Mouse (Mus musculus): Measurements from ENCODE around the gene Cyp2j9. TPM values are rescaled to one million over a fixed set of nuclear protein-coding genes. Genes with fewer than 3 reads are reported as not detected.

Gene Cyp2j9
- polyA plus RNA-seq, 1 experiment = not detected

DNA sequence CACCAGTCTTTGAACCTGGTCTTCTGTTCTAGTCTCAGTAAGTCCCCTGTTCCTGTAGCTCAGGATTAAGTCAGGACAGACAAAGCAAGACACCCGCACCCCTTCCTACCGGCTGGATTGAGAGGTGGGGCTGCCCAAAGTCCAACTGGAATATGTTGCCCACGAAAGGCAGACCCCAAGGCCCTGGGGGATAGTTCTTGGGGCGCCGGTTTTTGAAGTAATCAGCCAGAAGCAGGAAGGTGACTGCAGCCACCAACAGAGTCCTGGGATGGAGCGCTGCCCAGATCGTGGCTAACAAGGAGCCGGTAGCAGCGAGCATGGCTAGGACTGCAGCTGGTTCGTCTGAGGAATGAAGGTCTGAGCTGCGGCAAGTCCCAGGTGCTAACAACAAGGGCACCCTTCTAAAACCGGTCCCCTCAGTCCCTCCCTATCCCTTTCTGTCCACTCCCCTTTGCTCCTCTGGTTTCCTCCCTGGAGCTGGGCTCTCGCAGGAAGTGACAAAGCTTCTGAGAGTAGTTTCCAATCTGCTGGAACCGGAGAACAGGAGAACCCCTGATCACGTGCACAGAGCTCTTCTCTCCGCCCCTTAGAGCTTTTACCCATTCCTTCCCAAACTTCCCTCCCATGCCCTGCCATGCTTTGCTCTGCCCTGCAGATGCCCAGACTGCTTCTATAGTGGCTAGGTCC is 38.1 kb downstream of the Cyp2j9 start, which contains the start of gene Cyp2j6:
Gene Cyp2j6 (minus strand): TSS at position 529 of the 687 bp plus-strand sequence.
- H3ac ChIP-seq (ENCODE audit: control insufficient read depth, insufficient read length, low read depth) = no peak within 1 kb of the TSS
- H3K79me3 ChIP-seq (ENCODE audit: low read depth) = no peaks in the 10 kb centered on the region
- H3K4me3 ChIP-seq (ENCODE audit: insufficient read depth, poor library complexity, severe bottlenecking) = peak within 1 kb of the TSS; percentile 34
- H3K79me2 ChIP-seq (ENCODE audit: control insufficient read depth, insufficient read depth) = no peaks in the 10 kb centered on the region
- H3K36me3 ChIP-seq (ENCODE audit: control insufficient read depth, insufficient read depth) = no peaks in the 10 kb centered on the region
- peak; percentile 93 for TF ChIP-seq USF1 (IDR thresholded peaks at IDR 0.05; ENCODE audit: low read depth)
- TF ChIP-seq MYOD1 (IDR thresholded peaks at IDR 0.05; ENCODE audit: control insufficient read depth, insufficient read length, low read depth) = no peak
- H3K27me3 ChIP-seq (ENCODE audit: control insufficient read depth, insufficient read depth, insufficient read length) = no peaks in the 10 kb centered on the region

DNA sequence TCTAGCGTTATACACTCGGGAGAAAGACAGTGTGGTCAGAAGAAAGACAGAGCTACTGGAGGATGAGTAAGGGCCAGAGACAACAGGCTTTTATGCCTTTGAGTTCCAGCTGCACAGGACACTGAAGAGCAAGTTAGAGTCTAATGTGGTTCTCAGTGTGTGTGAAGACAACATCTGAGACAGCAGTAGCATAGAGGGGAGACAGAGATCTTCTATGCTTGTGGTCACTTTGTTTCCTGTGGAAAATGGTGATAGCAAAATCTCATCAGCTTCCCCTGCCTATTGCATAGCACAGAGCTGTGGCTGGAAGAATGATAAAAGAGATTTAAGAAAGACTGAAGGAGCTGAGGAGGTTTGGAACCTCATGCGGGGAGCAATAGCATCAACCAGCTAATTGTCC is 39.8 kb downstream of the Cyp2j9 start:
- Histone ChIP-seq H3K79me3 (ENCODE audit: low read depth) (no peaks in the 10 kb centered on the region), H3K79me2 (ENCODE audit: control insufficient read depth, insufficient read depth) (no peaks in the 10 kb centered on the region), H3K4me3 (ENCODE audit: insufficient read depth, poor library complexity, severe bottlenecking) (no peak overlapping the region), H3K36me3 (ENCODE audit: control insufficient read depth, insufficient read depth) (no peaks in the 10 kb centered on the region), H3ac (ENCODE audit: control insufficient read depth, insufficient read length, low read depth) (no peak overlapping the region), H3K27me3 (ENCODE audit: control insufficient read depth, insufficient read depth, insufficient read length) (no peaks in the 10 kb centered on the region)
- TF ChIP-seq MYOD1 (IDR thresholded peaks at IDR 0.05; ENCODE audit: control insufficient read depth, insufficient read length, low read depth) (no peak), CEBPB (IDR thresholded peaks at IDR 0.05; ENCODE audit: low read depth) (no peak), FOSL1 (IDR thresholded peaks at IDR 0.05; ENCODE audit: insufficient read depth, low read length, poor library complexity, severe bottlenecking) (no peak), MYOG (IDR thresholded peaks at IDR 0.05; ENCODE audit: control insufficient read depth, extremely low read depth, insufficient read length) (no peak), MAX (IDR thresholded peaks at IDR 0.05) (no peak), CTCF (IDR thresholded peaks at IDR 0.05; ENCODE audit: control insufficient read depth, insufficient read depth, insufficient read length) (no peak), USF1 (IDR thresholded peaks at IDR 0.05; ENCODE audit: low read depth) (no peak)

DNA sequence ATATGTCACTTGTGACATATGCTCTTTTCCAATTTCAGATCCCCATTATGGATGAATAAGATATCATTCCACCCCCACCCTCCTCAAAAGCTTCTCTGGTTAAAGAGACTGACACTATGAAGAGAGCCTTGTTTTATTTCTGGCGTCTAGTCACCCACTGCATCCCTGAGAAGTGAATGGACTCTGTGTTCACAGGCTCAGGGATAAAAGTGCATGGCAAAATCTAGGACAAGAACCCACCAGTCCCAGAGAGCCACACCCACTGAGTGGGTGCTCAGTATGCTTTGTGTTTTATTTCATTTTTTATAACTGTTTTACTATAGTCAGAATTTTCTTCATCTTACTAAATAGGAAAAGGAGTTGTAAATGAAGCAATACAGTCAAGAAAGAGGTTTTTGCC is 45.4 kb downstream of the Cyp2j9 start:
- Histone ChIP-seq H3K36me3 (ENCODE audit: control insufficient read depth, insufficient read depth) (no peaks in the 10 kb centered on the region), H3K27me3 (ENCODE audit: control insufficient read depth, insufficient read depth, insufficient read length) (no peaks in the 10 kb centered on the region), H3K79me3 (ENCODE audit: low read depth) (no peaks in the 10 kb centered on the region), H3ac (ENCODE audit: control insufficient read depth, insufficient read length, low read depth) (no peak overlapping the region), H3K79me2 (ENCODE audit: control insufficient read depth, insufficient read depth) (no peaks in the 10 kb centered on the region), H3K4me3 (ENCODE audit: insufficient read depth, poor library complexity, severe bottlenecking) (no peak overlapping the region)
- no peak for TF ChIP-seq MYOD1 (IDR thresholded peaks at IDR 0.05; ENCODE audit: control insufficient read depth, insufficient read length, low read depth)
- no peak for TF ChIP-seq USF1 (IDR thresholded peaks at IDR 0.05; ENCODE audit: low read depth)
- no peak for TF ChIP-seq CEBPB (IDR thresholded peaks at IDR 0.05; ENCODE audit: low read depth)
- no peak for TF ChIP-seq CTCF (IDR thresholded peaks at IDR 0.05; ENCODE audit: control insufficient read depth, insufficient read depth, insufficient read length)
- no peak for TF ChIP-seq MYOG (IDR thresholded peaks at IDR 0.05; ENCODE audit: control insufficient read depth, extremely low read depth, insufficient read length)
- TF ChIP-seq FOSL1 (IDR thresholded peaks at IDR 0.05; ENCODE audit: insufficient read depth, low read length, poor library complexity, severe bottlenecking) = no peak
- no peak for TF ChIP-seq MAX (IDR thresholded peaks at IDR 0.05)

DNA sequence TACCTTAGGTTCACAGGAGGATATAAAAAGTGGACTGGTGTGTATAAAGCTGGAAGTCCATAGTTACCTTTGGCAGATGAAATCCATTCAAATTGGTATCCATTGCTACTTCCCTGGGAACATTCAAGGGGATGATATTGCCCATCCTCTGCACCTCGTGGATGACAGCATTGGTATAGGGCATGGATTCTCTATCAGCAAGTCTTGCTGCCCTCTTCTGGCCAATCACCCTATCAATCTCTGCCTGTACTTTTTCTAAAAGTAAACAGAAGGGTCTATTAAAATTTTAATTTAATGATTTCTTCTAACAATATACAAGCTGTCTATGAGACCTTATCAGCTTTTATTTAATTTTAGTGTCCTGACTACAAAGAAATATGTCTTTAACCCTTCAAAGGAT is 65.6 kb downstream of the Cyp2j9 start:
- H3K79me3 ChIP-seq (ENCODE audit: low read depth) = no peaks in the 10 kb centered on the region
- H3K4me3 ChIP-seq (ENCODE audit: insufficient read depth, poor library complexity, severe bottlenecking) = no peak overlapping the region
- H3K27me3 ChIP-seq (ENCODE audit: control insufficient read depth, insufficient read depth, insufficient read length) = no peaks in the 10 kb centered on the region
- no peak overlapping the region for H3ac ChIP-seq (ENCODE audit: control insufficient read depth, insufficient read length, low read depth)
- TF ChIP-seq CTCF (IDR thresholded peaks at IDR 0.05; ENCODE audit: control insufficient read depth, insufficient read depth, insufficient read length) = no peak
- no peak for TF ChIP-seq MYOD1 (IDR thresholded peaks at IDR 0.05; ENCODE audit: control insufficient read depth, insufficient read length, low read depth)
- TF ChIP-seq FOSL1 (IDR thresholded peaks at IDR 0.05; ENCODE audit: insufficient read depth, low read length, poor library complexity, severe bottlenecking) = no peak
- no peak for TF ChIP-seq CEBPB (IDR thresholded peaks at IDR 0.05; ENCODE audit: low read depth)
- TF ChIP-seq MAX (IDR thresholded peaks at IDR 0.05) = no peak
- no peak for TF ChIP-seq MYOG (IDR thresholded peaks at IDR 0.05; ENCODE audit: control insufficient read depth, extremely low read depth, insufficient read length)
- no peak for TF ChIP-seq USF1 (IDR thresholded peaks at IDR 0.05; ENCODE audit: low read depth)
- no peaks in the 10 kb centered on the region for H3K36me3 ChIP-seq (ENCODE audit: control insufficient read depth, insufficient read depth)
- no peaks in the 10 kb centered on the region for H3K79me2 ChIP-seq (ENCODE audit: control insufficient read depth, insufficient read depth)

DNA sequence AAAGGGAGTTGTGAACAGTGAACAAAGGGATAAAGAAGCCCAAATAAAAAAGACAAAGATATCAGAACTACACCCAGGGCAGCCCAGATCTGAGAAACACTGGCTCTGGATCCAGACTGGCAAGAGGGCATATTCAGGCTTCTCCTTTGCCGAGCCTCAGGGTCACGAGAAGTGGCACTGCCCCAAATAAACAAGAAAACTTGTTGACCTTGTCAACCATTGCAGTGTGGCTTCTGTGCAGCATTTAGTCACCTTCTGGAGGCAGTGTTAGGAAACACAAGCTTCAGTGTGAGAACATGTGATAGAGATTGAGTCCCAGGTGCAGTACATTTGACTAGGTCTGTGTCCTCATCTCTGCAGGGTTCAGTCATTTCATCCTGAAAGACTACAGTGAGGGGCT is 69.1 kb downstream of the Cyp2j9 start:
- Histone ChIP-seq H3K4me3 (ENCODE audit: insufficient read depth, poor library complexity, severe bottlenecking) (no peak overlapping the region), H3ac (ENCODE audit: control insufficient read depth, insufficient read length, low read depth) (no peak overlapping the region)

More for the DNA sequence above, 69.1 kb downstream of the Cyp2j9 start:
- Histone ChIP-seq H3K27me3 (ENCODE audit: control insufficient read depth, insufficient read depth, insufficient read length) (no peaks in the 10 kb centered on the region), H3K79me2 (ENCODE audit: control insufficient read depth, insufficient read depth) (no peaks in the 10 kb centered on the region), H3K79me3 (ENCODE audit: low read depth) (no peaks in the 10 kb centered on the region), H3K36me3 (ENCODE audit: control insufficient read depth, insufficient read depth) (no peaks in the 10 kb centered on the region)
- TF ChIP-seq FOSL1 (IDR thresholded peaks at IDR 0.05; ENCODE audit: insufficient read depth, low read length, poor library complexity, severe bottlenecking) (no peak), MYOG (IDR thresholded peaks at IDR 0.05; ENCODE audit: control insufficient read depth, extremely low read depth, insufficient read length) (no peak), MAX (IDR thresholded peaks at IDR 0.05) (no peak), MYOD1 (IDR thresholded peaks at IDR 0.05; ENCODE audit: control insufficient read depth, insufficient read length, low read depth) (no peak), CTCF (IDR thresholded peaks at IDR 0.05; ENCODE audit: control insufficient read depth, insufficient read depth, insufficient read length) (no peak), CEBPB (IDR thresholded peaks at IDR 0.05; ENCODE audit: low read depth) (no peak), USF1 (IDR thresholded peaks at IDR 0.05; ENCODE audit: low read depth) (no peak)

Other genes starting within 250 kb of the Cyp2j9 start
- gene Cyp2j11, start 242.9 kb downstream of the Cyp2j9 start, polyA plus RNA-seq (2012; fragmentation: generic; extraction: Trizol) = not detected
- gene Cyp2j8, start 84.2 kb downstream of the Cyp2j9 start, polyA plus RNA-seq (2012; fragmentation: generic; extraction: Trizol) = not detected
- 0.68 TPM for gene Cyp2j6, start 37.9 kb downstream of the Cyp2j9 start, polyA plus RNA-seq (2012; fragmentation: generic; extraction: Trizol)
- not detected for gene Cyp2j5, start 72.6 kb upstream of the Cyp2j9 start, polyA plus RNA-seq (2012; fragmentation: generic; extraction: Trizol)
- not detected for gene Gm12695, start 193.6 kb upstream of the Cyp2j9 start, polyA plus RNA-seq (2012; fragmentation: generic; extraction: Trizol)